Mouse (Mus musculus) ES-Bruce4 (cell line): ENCODE data around the gene Gm44973.

ENCODE experiments used
- CTCF ChIP-seq: IDR thresholded peaks from one replicate; pipeline ENCODE4 v1.8.1; 2011; ENCODE audit warnings: low read depth, low read length
- POLR2A ChIP-seq: IDR thresholded peaks from one replicate; pipeline ENCODE4 v1.8.1; 2011; ENCODE audit warnings: low read length; ENCODE audit not compliant: insufficient read depth

DNA sequence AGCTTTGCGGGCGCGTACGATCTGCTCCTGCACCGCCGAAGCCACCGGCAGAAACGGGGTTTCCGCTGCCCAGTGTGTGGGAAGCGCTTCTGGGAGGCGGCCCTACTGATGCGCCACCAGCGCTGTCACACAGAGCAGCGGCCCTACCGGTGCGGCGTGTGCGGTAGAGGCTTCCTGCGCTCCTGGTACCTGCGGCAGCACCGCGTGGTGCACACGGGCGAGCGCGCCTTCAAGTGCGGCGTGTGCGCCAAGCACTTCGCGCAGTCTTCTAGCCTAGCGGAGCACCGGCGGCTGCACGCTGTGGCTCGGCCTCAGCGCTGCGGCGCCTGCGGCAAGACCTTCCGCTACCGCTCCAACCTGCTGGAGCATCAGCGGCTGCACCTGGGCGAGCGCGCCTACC, 16.2 kb downstream of the Gm44973 start:
- TF ChIP-seq CTCF, result no peak
- no peak for TF ChIP-seq POLR2A
